Mouse (Mus musculus) midbrain, embryonic 16.5 days (tissue): ENCODE data around the gene Ttll3. TPM values are rescaled to one million over a fixed set of nuclear protein-coding genes. Genes with fewer than 3 reads are reported as not detected.

Source experiments
- ATAC-seq: fragments of 200-750 bp; cut with Nextera tagmentation; 2 replicates; pipeline ENCODE4 v1.8.0; 2017; ENCODE audit warnings: moderate TSS enrichment
- H3K27ac ChIP-seq: fragments of 300-500 bp; sonication (generic); 2 replicates; pipeline ENCODE4 v1.5.1; 2014; ENCODE audit warnings: mild to moderate bottlenecking, low read length, mixed read lengths
- H3K27me3 ChIP-seq: fragments of 300-500 bp; sonication (generic); 2 replicates; pipeline ENCODE4 v1.6.1; 2014; ENCODE audit warnings: low read depth, low read length, mixed read lengths; ENCODE audit not compliant: control insufficient read depth, insufficient read depth
- H3K36me3 ChIP-seq: fragments of 300-500 bp; sonication (generic); 2 replicates; pipeline ENCODE4 v1.6.1; 2014; ENCODE audit warnings: mild to moderate bottlenecking, low read length, moderate library complexity, mixed read lengths; ENCODE audit not compliant: control insufficient read depth, insufficient read depth
- H3K4me1 ChIP-seq: fragments of 300-500 bp; sonication (generic); 2 replicates; pipeline ENCODE4 v1.6.1; 2014; ENCODE audit warnings: mild to moderate bottlenecking, low read length, mixed read lengths; ENCODE audit not compliant: control insufficient read depth, insufficient read depth
- H3K4me2 ChIP-seq: fragments of 300-500 bp; sonication (generic); 2 replicates; pipeline ENCODE4 v1.6.1; 2014; ENCODE audit warnings: mild to moderate bottlenecking, low read length, mixed read lengths
- H3K4me3 ChIP-seq: fragments of 300-500 bp; sonication (generic); 2 replicates; pipeline ENCODE4 v1.5.1; 2014; ENCODE audit warnings: low read depth, mild to moderate bottlenecking, low read length, moderate library complexity, mixed read lengths
- H3K9ac ChIP-seq: fragments of 300-500 bp; sonication (generic); 2 replicates; pipeline ENCODE4 v1.6.1; 2014; ENCODE audit warnings: low read depth, low read length, mixed read lengths
- H3K9me3 ChIP-seq: fragments of 300-500 bp; sonication (generic); replicated peaks from 2 replicates; pipeline ENCODE4 v1.6.1; 2014; ENCODE audit warnings: mild to moderate bottlenecking, low read length, mixed read lengths; ENCODE audit not compliant: control insufficient read depth, poor library complexity, severe bottlenecking
- WGBS: fragments of 180-500 bp; shearing (Covaris S2); extraction: QIAGEN DNeasy Blood & Tissue Kit; methylation state at CpG from one replicate; pipeline ENCODE4 v1.1.7; 2014; 5-methylcytosine and 5-hydroxymethylcytosine counted together
- polyA plus RNA-seq: library from polyadenylated mRNA; unstranded; fragments of >200 nt; fragmentation: Nextera tagmentation; extraction: Ambion mirVana; gene quantifications from 2 replicates; pipeline ENCODE4 v1.2.1, GENCODE M21; 2015

Gene Ttll3
- polyA plus RNA-seq, 1 experiment from 2014 or later: 13.2 TPM

DNA sequence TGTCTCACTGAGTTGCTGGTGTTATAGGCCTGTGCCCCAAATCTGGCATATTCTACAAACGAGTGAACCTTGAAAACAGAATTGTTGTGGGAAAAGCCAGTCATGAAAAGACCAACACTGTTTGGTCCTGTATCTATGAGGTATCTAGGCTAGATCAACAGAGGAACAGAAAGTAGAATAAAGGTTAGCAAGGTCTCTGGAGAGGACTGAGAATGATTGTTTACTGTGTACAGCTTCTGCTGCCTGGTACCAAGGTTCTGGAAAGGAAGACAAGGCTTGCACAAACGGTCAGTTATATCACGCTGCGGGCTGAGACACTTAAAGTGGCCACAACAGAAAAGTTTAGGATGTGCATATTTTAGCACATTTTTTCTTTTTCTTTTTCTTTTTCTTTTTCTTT, 37.6 kb downstream of the Ttll3 start:
- no peaks in the 10 kb centered on the region for H3K27me3 ChIP-seq
- no peak overlapping the region for H3K4me2 ChIP-seq
- no peak for ATAC-seq
- H3K9ac ChIP-seq: no peak overlapping the region
- no peak overlapping the region for H3K4me3 ChIP-seq
- WGBS: 94% methylated on average over 4 of the region's 4 CpGs
- H3K36me3 ChIP-seq: no peaks in the 10 kb centered on the region
- no peaks in the 10 kb centered on the region for H3K9me3 ChIP-seq
- H3K27ac ChIP-seq: no peak overlapping the region
- no peaks in the 10 kb centered on the region for H3K4me1 ChIP-seq

GRCm38 (mm10) chr6:113427397-113427796, 38.3 kb downstream of the Ttll3 start:
- H3K4me3 ChIP-seq: no peak overlapping the region
- no peaks in the 10 kb centered on the region for H3K36me3 ChIP-seq
- H3K9me3 ChIP-seq: no peaks in the 10 kb centered on the region
- 62% methylated on average over 3 of the region's 3 CpGs for WGBS
- no peak for ATAC-seq
- H3K4me1 ChIP-seq: no peaks in the 10 kb centered on the region
- no peak overlapping the region for H3K4me2 ChIP-seq
- H3K27ac ChIP-seq: no peak overlapping the region
- no peak overlapping the region for H3K9ac ChIP-seq
- H3K27me3 ChIP-seq: no peaks in the 10 kb centered on the region

DNA sequence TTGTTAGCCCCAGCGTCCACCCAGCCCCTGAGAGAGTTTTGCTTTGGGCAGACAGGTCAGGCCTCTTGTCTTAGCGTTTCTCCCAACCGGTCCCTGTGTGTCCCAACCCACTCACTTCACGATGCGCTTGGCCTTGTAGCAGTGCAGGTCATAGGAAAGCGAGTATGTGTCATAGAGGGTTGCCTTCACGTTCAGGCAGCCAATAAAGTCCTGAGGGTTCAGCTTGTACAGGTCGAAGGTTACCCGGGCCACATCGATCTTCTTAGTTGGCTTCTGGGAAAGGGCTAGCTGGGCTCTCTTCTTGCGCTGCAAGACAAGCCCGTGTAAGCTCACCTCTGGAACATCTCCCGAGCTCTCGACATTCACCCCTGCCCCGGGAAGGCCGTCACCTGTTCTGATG, 38.9 kb downstream of the Ttll3 start:
- no peaks in the 10 kb centered on the region for H3K27me3 ChIP-seq
- no peak overlapping the region for H3K4me2 ChIP-seq
- H3K9ac ChIP-seq: no peak overlapping the region
- no peaks in the 10 kb centered on the region for H3K4me1 ChIP-seq
- no peak overlapping the region for H3K27ac ChIP-seq
- no peak overlapping the region for H3K4me3 ChIP-seq
- ATAC-seq: no peak
- no peaks in the 10 kb centered on the region for H3K36me3 ChIP-seq
- H3K9me3 ChIP-seq: no peaks in the 10 kb centered on the region
- WGBS: 92% methylated on average over 16 of the region's 16 CpGs

GRCm38 (mm10) chr6:113429965-113430364, 40.9 kb downstream of the Ttll3 start:
- Histone ChIP-seq H3K4me1 (no peaks in the 10 kb centered on the region), H3K4me2 (no peak overlapping the region), H3K9ac (no peak overlapping the region), H3K4me3 (no peak overlapping the region), H3K9me3 (no peaks in the 10 kb centered on the region), H3K36me3 (no peaks in the 10 kb centered on the region), H3K27ac (no peak overlapping the region), H3K27me3 (no peaks in the 10 kb centered on the region)
- no peak for ATAC-seq
- WGBS: 79% methylated on average over 3 of the region's 3 CpGs

DNA sequence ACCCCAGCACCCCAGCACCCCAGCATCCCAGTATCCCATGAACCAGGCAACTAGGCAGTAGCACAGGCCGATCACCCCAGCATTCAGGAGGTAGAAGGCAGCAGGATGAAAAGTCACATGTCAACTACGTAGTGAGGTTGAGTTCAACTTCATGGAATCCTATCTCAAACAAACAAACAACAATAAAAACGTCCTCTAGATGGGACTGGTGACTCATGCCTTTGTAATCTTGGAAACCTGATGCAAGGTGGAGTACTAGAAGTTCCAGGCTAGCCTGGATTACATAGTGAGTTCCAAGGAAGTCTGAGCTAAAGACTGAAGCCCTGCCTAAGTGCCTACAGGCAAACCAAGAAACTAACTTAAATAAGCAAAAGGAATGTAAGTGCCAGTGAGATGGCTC, 41.8 kb downstream of the Ttll3 start:
- ATAC-seq: no peak
- Histone ChIP-seq H3K4me2 (no peak overlapping the region), H3K27me3 (no peaks in the 10 kb centered on the region), H3K9me3 (no peaks in the 10 kb centered on the region), H3K4me1 (no peaks in the 10 kb centered on the region), H3K36me3 (no peaks in the 10 kb centered on the region), H3K9ac (no peak overlapping the region), H3K4me3 (no peak overlapping the region), H3K27ac (no peak overlapping the region)
- 59% methylated on average over 3 of the region's 3 CpGs for WGBS

DNA sequence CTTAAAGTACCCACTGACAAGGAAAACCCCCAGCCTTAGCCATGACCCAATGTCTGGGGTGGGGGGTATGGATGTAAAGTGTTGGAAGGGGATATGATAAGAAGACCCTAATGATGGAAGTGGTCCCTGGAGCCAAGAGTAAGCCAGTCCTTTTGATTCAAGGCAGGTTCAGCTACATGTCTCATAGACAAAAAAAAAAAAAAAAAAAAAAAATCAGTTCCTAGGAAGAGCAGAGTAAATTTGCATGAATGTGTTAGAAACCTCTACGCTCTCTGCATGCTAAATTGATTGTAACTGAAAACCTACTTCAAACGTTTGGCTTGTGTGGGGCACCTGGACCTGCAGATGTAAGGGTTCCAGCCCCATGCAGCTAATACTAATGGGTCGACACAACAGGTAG, 42.7 kb downstream of the Ttll3 start:
- Histone ChIP-seq H3K4me2 (no peak overlapping the region), H3K27ac (no peak overlapping the region), H3K4me1 (no peaks in the 10 kb centered on the region), H3K27me3 (no peaks in the 10 kb centered on the region), H3K9ac (no peak overlapping the region), H3K4me3 (no peak overlapping the region), H3K9me3 (no peaks in the 10 kb centered on the region), H3K36me3 (no peaks in the 10 kb centered on the region)
- WGBS: 59% methylated on average over 3 of the region's 3 CpGs
- ATAC-seq: no peak

GRCm38 (mm10) chr6:113433661-113434060, 44.6 kb downstream of the Ttll3 start:
- no peak for ATAC-seq
- WGBS: 68% methylated on average over 3 of the region's 3 CpGs

DNA sequence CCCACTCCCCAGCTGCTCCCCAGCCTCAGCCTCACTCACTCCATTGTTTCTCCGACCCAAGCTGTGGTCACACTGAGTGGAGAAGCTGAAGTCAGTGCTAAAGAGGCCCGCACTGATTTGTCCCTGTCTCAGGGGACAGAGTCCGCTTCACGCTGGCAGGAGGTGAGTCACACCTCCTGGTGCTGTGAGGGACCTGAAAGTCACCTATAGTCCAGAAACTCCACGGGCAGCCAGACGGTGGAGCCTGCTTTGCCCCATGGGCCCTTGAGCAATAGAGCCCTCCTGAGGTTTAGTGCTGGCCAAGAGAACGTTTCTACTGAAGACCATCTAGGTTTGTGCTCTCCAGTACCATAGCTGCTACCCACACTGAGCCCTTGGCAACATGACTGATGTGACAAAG, 45.6 kb downstream of the Ttll3 start:
- Histone ChIP-seq H3K4me2 (no peak overlapping the region), H3K36me3 (no peaks in the 10 kb centered on the region), H3K4me3 (no peak overlapping the region), H3K27ac (no peak overlapping the region), H3K27me3 (no peaks in the 10 kb centered on the region), H3K9ac (no peak overlapping the region), H3K4me1 (no peaks in the 10 kb centered on the region), H3K9me3 (no peaks in the 10 kb centered on the region)
- ATAC-seq: no peak
- 79% methylated on average over 7 of the region's 7 CpGs for WGBS

More at GRCm38 (mm10) chr6:113433661-113434060, 44.6 kb downstream of the Ttll3 start:
- H3K36me3 ChIP-seq: no peaks in the 10 kb centered on the region
- no peak overlapping the region for H3K4me2 ChIP-seq
- H3K9me3 ChIP-seq: no peaks in the 10 kb centered on the region
- no peak overlapping the region for H3K27ac ChIP-seq
- no peaks in the 10 kb centered on the region for H3K27me3 ChIP-seq
- H3K9ac ChIP-seq: no peak overlapping the region
- H3K4me3 ChIP-seq: no peak overlapping the region
- no peaks in the 10 kb centered on the region for H3K4me1 ChIP-seq

GRCm38 (mm10) chr6:113435664-113436205, 46.7 kb downstream of the Ttll3 start, which contains the start of gene Cidec:
Gene Cidec (minus strand): TSS chr6:113435760.
- Histone ChIP-seq H3K9ac (no peak within 1 kb of the TSS), H3K27ac (no peak within 1 kb of the TSS), H3K4me3 (no peak within 1 kb of the TSS), H3K9me3 (no peaks in the 10 kb centered on the region), H3K36me3 (no peaks in the 10 kb centered on the region), H3K27me3 (no peaks in the 10 kb centered on the region), H3K4me1 (no peaks in the 10 kb centered on the region), H3K4me2 (no peak within 1 kb of the TSS)
- WGBS: 79% methylated on average over 9 of the region's 9 CpGs
- no peak for ATAC-seq
